Mouse (Mus musculus) frontal cortex, adult 2 months (tissue): ENCODE measurements around the gene Ptx3. TPM values are rescaled to one million over a fixed set of nuclear protein-coding genes. Genes with fewer than 3 reads are reported as not detected.

ENCODE experiments used
- polyA plus RNA-seq: library from polyadenylated mRNA; depleted of rRNA; stranded (reverse); fragments of >200 nt; gene quantifications from 2 replicates; pipeline ENCODE4 v1.2.3, GENCODE M21; 2012; rRNA removed

Gene Ptx3
- polyA plus RNA-seq, 1 experiment: 0.74 TPM

Other genes starting within 250 kb of the Ptx3 start
- 0.08 and 0.20 TPM in 2 replicates for gene Veph1, start 76.9 kb downstream of the Ptx3 start, polyA plus RNA-seq